Mouse (Mus musculus): ENCODE measurements around the gene Eif4a1. TPM values are rescaled to one million over a fixed set of nuclear protein-coding genes. Genes with fewer than 3 reads are reported as not detected.
"Not testable (repeated sequence)": the region's sequence is repeated elsewhere in the genome, so short reads cannot be mapped to it uniquely, and the experiment has no call there.

The Eif4a1 gene
- polyA plus RNA-seq, 1 experiment from 2014 or later: 1,177 TPM

GRCm38 (mm10) chr11:69635471-69635870, 36.8 kb downstream of the Eif4a1 start:
- WGBS: 85% methylated on average over 3 of the region's 3 CpGs
- Histone ChIP-seq H3K27ac (ENCODE audit: low read depth, low read length) (no peak overlapping the region), H3K36me3 (ENCODE audit: control insufficient read depth, insufficient read depth, low read length) (peaks cover 24% of the 10 kb centered on the region), H3K4me1 (ENCODE audit: control insufficient read depth, insufficient read depth, low read length) (peaks cover 17% of the 10 kb centered on the region), H3K27me3 (replicated peaks; ENCODE audit: control insufficient read depth, insufficient read depth, low read length) (no peaks in the 10 kb centered on the region), H3K9ac (ENCODE audit: low read length) (no peak overlapping the region), H3K9me3 (replicated peaks; ENCODE audit: control insufficient read depth, low read length) (no peaks in the 10 kb centered on the region), H3K4me2 (ENCODE audit: low read length) (0 out of 2 replicates have a peak overlapping the region, but pooled peaks have one; percentile 16), H3K4me3 (ENCODE audit: low read depth, low read length) (no peak overlapping the region)
- no peak for ATAC-seq
- DNase-seq (ENCODE audit: low spot score): no peak

- ATAC-seq (peak; percentile 65), DNase-seq (ENCODE audit: low spot score) (no peak)
- H3K27me3 ChIP-seq (replicated peaks; ENCODE audit: control insufficient read depth, insufficient read depth, low read length): no peaks in the 10 kb centered on the region
- WGBS: under 1% methylated on average over 38 of the region's 50 CpGs
- H3K4me1 ChIP-seq (ENCODE audit: control insufficient read depth, insufficient read depth, low read length): peaks cover 17% of the 10 kb centered on the region
- H3K27ac ChIP-seq (ENCODE audit: low read depth, low read length): peak overlapping the region; percentile 94
- H3K9ac ChIP-seq (ENCODE audit: low read length): peak overlapping the region; percentile 93
- H3K4me2 ChIP-seq (ENCODE audit: low read length): peak overlapping the region; percentile 77
- peaks cover 7% of the 10 kb centered on the region; the same call in 1 of the 2 replicates for H3K36me3 ChIP-seq (ENCODE audit: control insufficient read depth, insufficient read depth, low read length)
- peak overlapping the region; percentile 94 for H3K4me3 ChIP-seq (ENCODE audit: low read depth, low read length)
- no peaks in the 10 kb centered on the region for H3K9me3 ChIP-seq (replicated peaks; ENCODE audit: control insufficient read depth, low read length)
Measured at GRCm38 (mm10) chr11:69633128-69633866, 38.9 kb downstream of the Eif4a1 start.

DNA sequence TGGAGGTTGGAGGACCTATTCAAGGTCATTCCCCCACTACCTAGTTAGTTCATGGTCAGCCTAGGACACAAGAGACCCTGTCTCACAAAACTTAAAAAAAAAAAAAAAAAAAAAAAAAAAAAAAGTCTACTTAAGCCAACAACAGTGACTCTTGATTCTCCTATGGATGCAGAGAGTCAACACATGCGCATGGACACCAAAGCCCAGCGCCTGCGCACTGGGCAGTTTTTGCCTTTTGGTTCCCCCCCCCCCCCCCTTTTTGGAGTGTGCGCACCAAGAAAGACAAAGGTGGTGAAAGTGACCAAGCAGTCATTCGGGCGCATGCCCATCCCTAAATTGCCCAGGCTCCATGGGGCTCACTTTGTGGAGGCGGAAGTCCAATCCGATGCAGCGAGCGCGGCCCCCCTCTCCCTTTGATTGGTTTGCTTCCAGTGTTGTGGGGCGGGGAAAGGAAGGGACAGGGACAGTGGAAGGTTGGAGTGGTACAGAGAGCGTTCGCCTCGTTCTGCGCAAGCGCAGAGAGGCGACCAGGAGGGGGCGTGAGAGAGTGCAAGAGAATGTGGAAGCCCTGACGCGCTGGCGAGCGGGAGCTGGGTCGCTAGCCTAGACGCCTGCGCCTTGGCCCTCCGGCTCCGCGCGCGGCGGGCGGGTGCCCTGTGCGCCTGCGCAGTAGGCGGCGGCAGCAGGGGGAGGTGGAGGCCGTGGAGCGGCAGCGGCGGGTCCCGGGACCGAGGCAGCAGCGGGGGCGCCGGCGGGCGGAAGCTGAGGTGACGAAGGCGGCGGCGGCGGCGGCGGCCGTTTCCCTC, 39.7 kb downstream of the Eif4a1 start, which contains the start of gene Fxr2:
Gene Fxr2, plus strand, starts transcription at position 707 of the 806 bp plus-strand sequence.
- H3K4me3 ChIP-seq (ENCODE audit: low read depth, low read length): peak within 1 kb of the TSS; percentile 94
- H3K9ac ChIP-seq (ENCODE audit: low read length): peak within 1 kb of the TSS; percentile 93
- peaks cover 4% of the 10 kb centered on the region; the same call in 1 of the 2 replicates for H3K36me3 ChIP-seq (ENCODE audit: control insufficient read depth, insufficient read depth, low read length)
- H3K4me1 ChIP-seq (ENCODE audit: control insufficient read depth, insufficient read depth, low read length): peaks cover 17% of the 10 kb centered on the region
- H3K9me3 ChIP-seq (replicated peaks; ENCODE audit: control insufficient read depth, low read length): no peaks in the 10 kb centered on the region
- no peaks in the 10 kb centered on the region for H3K27me3 ChIP-seq (replicated peaks; ENCODE audit: control insufficient read depth, insufficient read depth, low read length)
- ATAC-seq (peak; percentile 98), DNase-seq (ENCODE audit: low spot score) (peak; percentile 100)
- H3K4me2 ChIP-seq (ENCODE audit: low read length): peak within 1 kb of the TSS; percentile 77
- H3K27ac ChIP-seq (ENCODE audit: low read depth, low read length): peak within 1 kb of the TSS; percentile 94
- under 1% methylated on average over 54 of the region's 56 CpGs for WGBS

- Histone ChIP-seq H3K36me3 (ENCODE audit: control insufficient read depth, insufficient read depth, low read length) (no peaks in the 10 kb centered on the region), H3K9me3 (replicated peaks; ENCODE audit: control insufficient read depth, low read length) (no peaks in the 10 kb centered on the region), H3K4me1 (ENCODE audit: control insufficient read depth, insufficient read depth, low read length) (peaks cover 8% of the 10 kb centered on the region), H3K9ac (ENCODE audit: low read length) (no peak overlapping the region), H3K27me3 (replicated peaks; ENCODE audit: control insufficient read depth, insufficient read depth, low read length) (no peaks in the 10 kb centered on the region), H3K4me3 (ENCODE audit: low read depth, low read length) (no peak overlapping the region), H3K27ac (ENCODE audit: low read depth, low read length) (no peak overlapping the region), H3K4me2 (ENCODE audit: low read length) (no peak overlapping the region)
- 68% methylated on average over 1 of the region's 1 CpGs for whole genome bisulfite sequencing
- DNase-seq (ENCODE audit: low spot score) (peak; percentile 51), ATAC-seq (no peak)
Measured at GRCm38 (mm10) chr11:69629802-69630201, 42.4 kb downstream of the Eif4a1 start.

- Histone ChIP-seq H3K4me2 (ENCODE audit: low read length) (no peak overlapping the region), H3K4me1 (ENCODE audit: control insufficient read depth, insufficient read depth, low read length) (no peaks in the 10 kb centered on the region), H3K9me3 (replicated peaks; ENCODE audit: control insufficient read depth, low read length) (no peaks in the 10 kb centered on the region), H3K27ac (ENCODE audit: low read depth, low read length) (no peak overlapping the region), H3K36me3 (ENCODE audit: control insufficient read depth, insufficient read depth, low read length) (no peaks in the 10 kb centered on the region), H3K4me3 (ENCODE audit: low read depth, low read length) (no peak overlapping the region), H3K27me3 (replicated peaks; ENCODE audit: control insufficient read depth, insufficient read depth, low read length) (no peaks in the 10 kb centered on the region), H3K9ac (ENCODE audit: low read length) (no peak overlapping the region)
- DNase-seq (ENCODE audit: low spot score) (peak; percentile 83), ATAC-seq (no peak)
- WGBS: 37% methylated on average over 6 of the region's 6 CpGs
Measured at GRCm38 (mm10) chr11:69628286-69628685, 43.9 kb downstream of the Eif4a1 start.

- not testable (repeated sequence) for ATAC-seq; DNase-seq (ENCODE audit: low spot score); H3K36me3 ChIP-seq (ENCODE audit: control insufficient read depth, insufficient read depth, low read length); H3K27ac ChIP-seq (ENCODE audit: low read depth, low read length); H3K27me3 ChIP-seq (replicated peaks; ENCODE audit: control insufficient read depth, insufficient read depth, low read length); H3K9ac ChIP-seq (ENCODE audit: low read length); H3K9me3 ChIP-seq (replicated peaks; ENCODE audit: control insufficient read depth, low read length); H3K4me3 ChIP-seq (ENCODE audit: low read depth, low read length); H3K4me2 ChIP-seq (ENCODE audit: low read length)
- peaks cover 10% of the 10 kb centered on the region for H3K4me1 ChIP-seq (ENCODE audit: control insufficient read depth, insufficient read depth, low read length)
- WGBS: 84% methylated on average over 2 of the region's 2 CpGs
Measured at GRCm38 (mm10) chr11:69624339-69624738, 47.9 kb downstream of the Eif4a1 start.

- peak overlapping the region; percentile 45 for H3K4me3 ChIP-seq (ENCODE audit: low read depth, low read length)
- no peak overlapping the region for H3K27ac ChIP-seq (ENCODE audit: low read depth, low read length)
- WGBS: 68% methylated on average over 4 of the region's 4 CpGs
- H3K9me3 ChIP-seq (replicated peaks; ENCODE audit: control insufficient read depth, low read length): no peaks in the 10 kb centered on the region
- H3K9ac ChIP-seq (ENCODE audit: low read length): peak overlapping the region; percentile 80
- no peaks in the 10 kb centered on the region for H3K27me3 ChIP-seq (replicated peaks; ENCODE audit: control insufficient read depth, insufficient read depth, low read length)
- ATAC-seq: no peak
- no peaks in the 10 kb centered on the region for H3K36me3 ChIP-seq (ENCODE audit: control insufficient read depth, insufficient read depth, low read length)
- peaks cover 10% of the 10 kb centered on the region for H3K4me1 ChIP-seq (ENCODE audit: control insufficient read depth, insufficient read depth, low read length)
- no peak for DNase-seq (ENCODE audit: low spot score)
- peak overlapping the region; percentile 77 for H3K4me2 ChIP-seq (ENCODE audit: low read length)
Measured at GRCm38 (mm10) chr11:69623006-69623405, 49.2 kb downstream of the Eif4a1 start.

GRCm38 (mm10) chr11:69622406-69622805, 49.8 kb downstream of the Eif4a1 start:
- whole genome bisulfite sequencing: 38% methylated on average over 6 of the region's 6 CpGs
- Histone ChIP-seq H3K4me3 (ENCODE audit: low read depth, low read length) (peak overlapping the region; percentile 45), H3K36me3 (ENCODE audit: control insufficient read depth, insufficient read depth, low read length) (no peaks in the 10 kb centered on the region), H3K4me2 (ENCODE audit: low read length) (peak overlapping the region; percentile 77), H3K27ac (ENCODE audit: low read depth, low read length) (peak overlapping the region; percentile 60; the same call in 1 of the 2 replicates), H3K9ac (ENCODE audit: low read length) (peak overlapping the region; percentile 80), H3K27me3 (replicated peaks; ENCODE audit: control insufficient read depth, insufficient read depth, low read length) (no peaks in the 10 kb centered on the region), H3K9me3 (replicated peaks; ENCODE audit: control insufficient read depth, low read length) (no peaks in the 10 kb centered on the region), H3K4me1 (ENCODE audit: control insufficient read depth, insufficient read depth, low read length) (peaks cover 10% of the 10 kb centered on the region)
- DNase-seq (ENCODE audit: low spot score): peak; percentile 13
- no peak for ATAC-seq

Data from forebrain, embryonic 14.5 days (tissue).